Mouse (Mus musculus) ES-Bruce4 (cell line): ENCODE results near the gene Msh2. TPM values are rescaled to one million over a fixed set of nuclear protein-coding genes. Genes with fewer than 3 reads are reported as not detected.

ENCODE experiments used
- H3K27ac ChIP-seq: 2 replicates; pipeline ENCODE4 v1.5.1; 2012; ENCODE audit warnings: low read length, inconsistent platforms; ENCODE audit not compliant: insufficient read depth
- H3K27me3 ChIP-seq: 2 replicates; pipeline ENCODE4 v1.6.1; 2012; ENCODE audit warnings: mild to moderate bottlenecking, low read length, inconsistent platforms; ENCODE audit not compliant: control insufficient read depth, poor library complexity, insufficient read depth, severe bottlenecking
- H3K36me3 ChIP-seq: 2 replicates; pipeline ENCODE4 v1.6.1; 2012; ENCODE audit warnings: inconsistent platforms, mild to moderate bottlenecking, low read length, moderate library complexity; ENCODE audit not compliant: control insufficient read depth, poor library complexity, insufficient read depth, severe bottlenecking
- H3K4me1 ChIP-seq: one replicate; pipeline ENCODE4 v1.8.1; 2011; ENCODE audit warnings: low read length; ENCODE audit not compliant: control insufficient read depth, insufficient read depth
- H3K4me3 ChIP-seq: 2 replicates; pipeline ENCODE4 v1.5.1; 2011; ENCODE audit warnings: low read depth, mild to moderate bottlenecking, low read length
- H3K9ac ChIP-seq: 2 replicates; pipeline ENCODE4 v1.6.1; 2012; ENCODE audit warnings: low read depth, mild to moderate bottlenecking, inconsistent platforms; ENCODE audit not compliant: poor library complexity, severe bottlenecking
- H3K9me3 ChIP-seq: replicated peaks from 2 replicates; pipeline ENCODE4 v1.6.1; 2012; ENCODE audit warnings: mild to moderate bottlenecking, low read length, inconsistent platforms; ENCODE audit not compliant: control insufficient read depth, poor library complexity, insufficient read depth, severe bottlenecking
- CTCF ChIP-seq: IDR thresholded peaks from one replicate; pipeline ENCODE4 v1.8.1; 2011; ENCODE audit warnings: low read depth, low read length
- POLR2A ChIP-seq: IDR thresholded peaks from one replicate; pipeline ENCODE4 v1.8.1; 2011; ENCODE audit warnings: low read length; ENCODE audit not compliant: insufficient read depth
- polyA plus RNA-seq: library from polyadenylated mRNA; stranded (reverse); fragments of >200 nt; gene quantifications from 2 replicates; pipeline ENCODE4 v1.2.4, GENCODE M21; 2011; ENCODE audit warnings: low read depth; ENCODE audit not compliant: missing spikeins, insufficient read depth, insufficient read length

Gene Msh2
- polyA plus RNA-seq, 1 experiment: 405 TPM

GRCm38 (mm10) chr17:87773175-87773574 lies 101.0 kb downstream of the Msh2 start:
- no peak overlapping the region for H3K27ac ChIP-seq
- no peak for TF ChIP-seq POLR2A
- TF ChIP-seq CTCF: peak; percentile 82

More at GRCm38 (mm10) chr17:87773175-87773574, 101.0 kb downstream of the Msh2 start:
- no peak overlapping the region for H3K9ac ChIP-seq
- no peaks in the 10 kb centered on the region for H3K27me3 ChIP-seq
- no peaks in the 10 kb centered on the region for H3K9me3 ChIP-seq
- H3K4me3 ChIP-seq: no peak overlapping the region
- no peaks in the 10 kb centered on the region for H3K4me1 ChIP-seq
- H3K36me3 ChIP-seq: no peaks in the 10 kb centered on the region

Other genes starting within 250 kb of the Msh2 start
- not detected in 2 replicates for gene Stpg4, start 244.6 kb upstream of the Msh2 start, polyA plus RNA-seq
- gene Calm2, start 225.4 kb upstream of the Msh2 start, polyA plus RNA-seq: 1,141 and 1,173 TPM in 2 replicates
- 337 and 346 TPM in 2 replicates for gene Epcam, start 36.4 kb upstream of the Msh2 start, polyA plus RNA-seq
- 0.33 TPM in 1 of 2 replicates, not detected in the other for gene Kcnk12, start 125.7 kb downstream of the Msh2 start, polyA plus RNA-seq
- not detected in 2 replicates for gene Rpl36-ps4, start 248.6 kb downstream of the Msh2 start, polyA plus RNA-seq